Mouse (Mus musculus): Measurements from ENCODE around the gene Celf2. TPM values are rescaled to one million over a fixed set of nuclear protein-coding genes. Genes with fewer than 3 reads are reported as not detected.
"Not testable (repeated sequence)": the region's sequence is repeated elsewhere in the genome, so short reads cannot be mapped to it uniquely, and the experiment has no call there.

Celf2 gene
- polyA plus RNA-seq (2014; fragmentation: Nextera tagmentation; extraction: Ambion mirVana) = 12.3 TPM in 2 replicates

- 93% methylated on average over 9 of the region's 9 CpGs for WGBS
- not testable (repeated sequence) for H3K27me3 ChIP-seq (ENCODE audit: control insufficient read depth, insufficient read depth, low read length); H3K4me3 ChIP-seq (ENCODE audit: low read length); H3K4me2 ChIP-seq (replicated peaks; ENCODE audit: low read depth, low read length); H3K9ac ChIP-seq (ENCODE audit: low read depth, low read length); ATAC-seq (ENCODE audit: low FRiP score, low TSS enrichment); H3K27ac ChIP-seq (ENCODE audit: low read depth, low read length); H3K4me1 ChIP-seq (ENCODE audit: control insufficient read depth, insufficient read depth, low read length); H3K9me3 ChIP-seq (ENCODE audit: control insufficient read depth, low read length); H3K36me3 ChIP-seq (ENCODE audit: control insufficient read depth, insufficient read depth, low read length)
These were observed at the start of gene Celf2 for GRCm38 (mm10) chr2:7509463-7509862. Gene Celf2, minus strand, starts transcription at chr2:7509563.

- no peak overlapping the region for H3K4me3 ChIP-seq (ENCODE audit: low read length)
- H3K9me3 ChIP-seq (ENCODE audit: control insufficient read depth, low read length) = no peaks in the 10 kb centered on the region
- no peaks in the 10 kb centered on the region for H3K36me3 ChIP-seq (ENCODE audit: control insufficient read depth, insufficient read depth, low read length)
- no peak overlapping the region for H3K27ac ChIP-seq (ENCODE audit: low read depth, low read length)
- no peaks in the 10 kb centered on the region for H3K27me3 ChIP-seq (ENCODE audit: control insufficient read depth, insufficient read depth, low read length)
- no peak for ATAC-seq (ENCODE audit: low FRiP score, low TSS enrichment)
- no peak overlapping the region for H3K9ac ChIP-seq (ENCODE audit: low read depth, low read length)
- H3K4me1 ChIP-seq (ENCODE audit: control insufficient read depth, insufficient read depth, low read length) = no peaks in the 10 kb centered on the region
- no peak overlapping the region for H3K4me2 ChIP-seq (replicated peaks; ENCODE audit: low read depth, low read length)
- 84% methylated on average over 4 of the region's 4 CpGs for WGBS
These were observed 46.0 kb upstream of the Celf2 start for GRCm38 (mm10) chr2:7555144-7555892.

- no peak for ATAC-seq (ENCODE audit: low FRiP score, low TSS enrichment)
- Histone ChIP-seq H3K4me1 (ENCODE audit: control insufficient read depth, insufficient read depth, low read length) (no peaks in the 10 kb centered on the region), H3K4me3 (ENCODE audit: low read length) (no peak overlapping the region), H3K4me2 (replicated peaks; ENCODE audit: low read depth, low read length) (no peak overlapping the region), H3K9ac (ENCODE audit: low read depth, low read length) (no peak overlapping the region), H3K27ac (ENCODE audit: low read depth, low read length) (no peak overlapping the region), H3K36me3 (ENCODE audit: control insufficient read depth, insufficient read depth, low read length) (no peaks in the 10 kb centered on the region), H3K27me3 (ENCODE audit: control insufficient read depth, insufficient read depth, low read length) (no peaks in the 10 kb centered on the region), H3K9me3 (ENCODE audit: control insufficient read depth, low read length) (no peaks in the 10 kb centered on the region)
- 70% methylated on average over 1 of the region's 1 CpGs for WGBS
These were observed 45.2 kb upstream of the Celf2 start for GRCm38 (mm10) chr2:7554601-7555000.

GRCm38 (mm10) chr2:7552887-7553286 lies 43.5 kb upstream of the Celf2 start:
- Histone ChIP-seq H3K27ac (ENCODE audit: low read depth, low read length) (no peak overlapping the region), H3K27me3 (ENCODE audit: control insufficient read depth, insufficient read depth, low read length) (no peaks in the 10 kb centered on the region), H3K36me3 (ENCODE audit: control insufficient read depth, insufficient read depth, low read length) (no peaks in the 10 kb centered on the region), H3K4me1 (ENCODE audit: control insufficient read depth, insufficient read depth, low read length) (no peaks in the 10 kb centered on the region), H3K9ac (ENCODE audit: low read depth, low read length) (no peak overlapping the region), H3K9me3 (ENCODE audit: control insufficient read depth, low read length) (no peaks in the 10 kb centered on the region), H3K4me3 (ENCODE audit: low read length) (no peak overlapping the region), H3K4me2 (replicated peaks; ENCODE audit: low read depth, low read length) (no peak overlapping the region)
- no peak for ATAC-seq (ENCODE audit: low FRiP score, low TSS enrichment)
- 76% methylated on average over 3 of the region's 3 CpGs for WGBS

GRCm38 (mm10) chr2:7548886-7549285 lies 39.5 kb upstream of the Celf2 start:
- WGBS = 80% methylated on average over 4 of the region's 4 CpGs

GRCm38 (mm10) chr2:7534615-7535204 lies 25.3 kb upstream of the Celf2 start:
- no peaks in the 10 kb centered on the region for H3K36me3 ChIP-seq (ENCODE audit: control insufficient read depth, insufficient read depth, low read length)
- H3K9ac ChIP-seq (ENCODE audit: low read depth, low read length) = no peak overlapping the region
- H3K27me3 ChIP-seq (ENCODE audit: control insufficient read depth, insufficient read depth, low read length) = no peaks in the 10 kb centered on the region
- H3K9me3 ChIP-seq (ENCODE audit: control insufficient read depth, low read length) = no peaks in the 10 kb centered on the region
- WGBS = 91% methylated on average over 5 of the region's 5 CpGs
- no peaks in the 10 kb centered on the region for H3K4me1 ChIP-seq (ENCODE audit: control insufficient read depth, insufficient read depth, low read length)
- no peak for ATAC-seq (ENCODE audit: low FRiP score, low TSS enrichment)
- no peak overlapping the region for H3K27ac ChIP-seq (ENCODE audit: low read depth, low read length)
- no peak overlapping the region for H3K4me3 ChIP-seq (ENCODE audit: low read length)
- H3K4me2 ChIP-seq (replicated peaks; ENCODE audit: low read depth, low read length) = no peak overlapping the region

More at GRCm38 (mm10) chr2:7548886-7549285, 39.5 kb upstream of the Celf2 start:
- Histone ChIP-seq H3K36me3 (ENCODE audit: control insufficient read depth, insufficient read depth, low read length) (no peaks in the 10 kb centered on the region), H3K9me3 (ENCODE audit: control insufficient read depth, low read length) (no peaks in the 10 kb centered on the region), H3K9ac (ENCODE audit: low read depth, low read length) (no peak overlapping the region), H3K4me3 (ENCODE audit: low read length) (no peak overlapping the region), H3K4me1 (ENCODE audit: control insufficient read depth, insufficient read depth, low read length) (no peaks in the 10 kb centered on the region), H3K27ac (ENCODE audit: low read depth, low read length) (no peak overlapping the region), H3K27me3 (ENCODE audit: control insufficient read depth, insufficient read depth, low read length) (no peaks in the 10 kb centered on the region), H3K4me2 (replicated peaks; ENCODE audit: low read depth, low read length) (no peak overlapping the region)
- ATAC-seq (ENCODE audit: low FRiP score, low TSS enrichment) = no peak

GRCm38 (mm10) chr2:7534195-7534594 lies 24.8 kb upstream of the Celf2 start:
- no peaks in the 10 kb centered on the region for H3K36me3 ChIP-seq (ENCODE audit: control insufficient read depth, insufficient read depth, low read length)
- 89% methylated on average over 2 of the region's 2 CpGs for WGBS
- H3K4me3 ChIP-seq (ENCODE audit: low read length) = no peak overlapping the region
- no peaks in the 10 kb centered on the region for H3K9me3 ChIP-seq (ENCODE audit: control insufficient read depth, low read length)
- no peaks in the 10 kb centered on the region for H3K4me1 ChIP-seq (ENCODE audit: control insufficient read depth, insufficient read depth, low read length)
- ATAC-seq (ENCODE audit: low FRiP score, low TSS enrichment) = no peak
- no peaks in the 10 kb centered on the region for H3K27me3 ChIP-seq (ENCODE audit: control insufficient read depth, insufficient read depth, low read length)
- H3K4me2 ChIP-seq (replicated peaks; ENCODE audit: low read depth, low read length) = no peak overlapping the region
- no peak overlapping the region for H3K9ac ChIP-seq (ENCODE audit: low read depth, low read length)
- no peak overlapping the region for H3K27ac ChIP-seq (ENCODE audit: low read depth, low read length)

- H3K27me3 ChIP-seq (ENCODE audit: control insufficient read depth, insufficient read depth, low read length) = no peaks in the 10 kb centered on the region
- H3K9me3 ChIP-seq (ENCODE audit: control insufficient read depth, low read length) = no peaks in the 10 kb centered on the region
- ATAC-seq (ENCODE audit: low FRiP score, low TSS enrichment) = no peak
- H3K4me3 ChIP-seq (ENCODE audit: low read length) = no peak overlapping the region
- H3K4me2 ChIP-seq (replicated peaks; ENCODE audit: low read depth, low read length) = no peak overlapping the region
- no peaks in the 10 kb centered on the region for H3K36me3 ChIP-seq (ENCODE audit: control insufficient read depth, insufficient read depth, low read length)
- WGBS = 84% methylated on average over 6 of the region's 6 CpGs
- no peaks in the 10 kb centered on the region for H3K4me1 ChIP-seq (ENCODE audit: control insufficient read depth, insufficient read depth, low read length)
- H3K27ac ChIP-seq (ENCODE audit: low read depth, low read length) = no peak overlapping the region
- no peak overlapping the region for H3K9ac ChIP-seq (ENCODE audit: low read depth, low read length)
These were observed 22.0 kb upstream of the Celf2 start for GRCm38 (mm10) chr2:7531185-7531960.

Measured in kidney, embryonic 14.5 days (tissue).